Mouse (Mus musculus): ENCODE results near the gene Arl6ip5. TPM values are rescaled to one million over a fixed set of nuclear protein-coding genes. Genes with fewer than 3 reads are reported as not detected.

Gene Arl6ip5
- total RNA-seq, 2 experiments from 2014 or later = 79.0 to 91.6 TPM

- DNase-seq = no peak
These were observed 62.7 kb downstream of the Arl6ip5 start for GRCm38 (mm10) chr6:97273058-97273710.

GRCm38 (mm10) chr6:97273777-97274176 is 63.3 kb downstream of the Arl6ip5 start:
- no peak for DNase-seq

DNA sequence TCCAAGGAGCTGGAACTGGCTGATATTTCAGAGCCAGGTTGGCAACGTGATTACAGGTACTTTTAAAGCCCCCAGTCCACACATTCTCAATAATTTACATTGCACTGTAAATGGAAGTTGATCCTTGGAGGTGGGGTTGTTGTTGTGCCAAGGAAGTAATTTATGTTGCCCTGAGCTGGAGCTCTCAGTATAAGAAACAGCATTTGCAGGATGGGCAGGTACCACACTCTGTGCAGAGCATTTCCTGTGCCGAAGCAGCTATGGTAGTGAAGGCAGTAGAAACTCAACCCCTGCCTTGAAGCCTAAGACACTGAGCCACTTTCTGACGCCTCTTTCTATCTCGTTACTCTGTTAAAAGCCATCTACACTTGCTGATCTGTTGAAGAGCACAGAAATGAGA is 65.3 kb downstream of the Arl6ip5 start:
- DNase-seq = no peak

- DNase-seq = peak; percentile 53
These were observed 65.9 kb downstream of the Arl6ip5 start for GRCm38 (mm10) chr6:97276366-97276765.

GRCm38 (mm10) chr6:97276890-97277497 is 66.5 kb downstream of the Arl6ip5 start:
- no peak for DNase-seq

DNA sequence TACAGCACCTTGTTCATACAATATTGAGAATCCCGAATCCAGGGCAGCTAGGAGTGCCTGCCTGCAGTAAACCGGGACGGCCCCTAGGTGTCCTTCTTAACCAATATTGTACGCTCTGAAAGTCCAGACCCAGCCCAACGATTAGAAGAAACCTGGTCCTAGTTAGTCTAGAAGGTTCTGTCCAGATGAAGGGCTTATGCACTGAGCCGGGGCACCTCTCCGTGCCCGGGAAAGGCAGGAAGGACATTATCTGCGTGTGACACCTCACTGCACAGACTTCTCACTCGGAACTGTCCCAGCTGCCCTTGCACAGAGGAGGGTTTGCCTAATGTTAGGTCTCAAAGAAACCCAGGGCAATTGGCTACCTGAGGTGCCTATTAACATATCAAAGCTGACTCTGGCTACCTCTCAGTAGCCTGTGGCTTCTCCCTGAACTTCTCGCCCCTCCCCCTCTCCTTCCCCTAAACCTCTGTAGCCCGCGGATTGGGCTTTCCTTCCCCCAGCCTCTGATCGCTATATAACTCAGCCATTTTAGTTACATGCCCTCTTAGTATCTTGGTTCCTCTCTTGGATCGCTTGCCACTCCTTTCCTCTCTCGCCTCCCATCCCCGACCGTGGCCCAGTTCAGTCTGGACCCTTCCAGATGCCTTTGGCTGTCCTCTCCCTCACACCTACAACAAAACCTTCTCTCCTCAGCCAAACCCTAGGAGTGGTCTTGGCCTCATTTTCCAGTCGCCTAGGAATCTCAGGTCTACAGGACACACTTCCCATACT is 67.7 kb downstream of the Arl6ip5 start:
- DNase-seq = peak; percentile 84

DNA sequence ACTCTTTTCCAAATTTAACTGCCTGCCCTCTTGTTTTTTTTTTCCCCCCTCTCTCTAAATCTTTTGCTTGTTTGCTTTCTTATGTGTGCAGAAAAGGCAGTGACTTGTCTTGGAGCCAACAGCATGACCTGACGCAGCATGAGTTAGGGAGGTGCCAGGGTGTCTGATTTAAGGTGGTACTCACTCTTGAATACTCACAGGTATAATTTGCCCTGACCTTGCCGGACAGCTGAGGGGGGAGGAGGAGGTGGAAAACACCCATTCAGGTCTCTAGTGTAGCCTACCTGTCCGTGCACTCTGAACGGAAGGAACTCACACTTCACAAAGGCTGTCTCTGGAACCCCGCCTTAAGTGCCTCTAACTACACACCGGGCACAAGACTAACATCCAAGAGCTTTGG is 68.4 kb downstream of the Arl6ip5 start:
- DNase-seq = no peak

Other genes starting within 250 kb of the Arl6ip5 start
- gene Fam19a4, start 150.3 kb upstream of the Arl6ip5 start, total RNA-seq (2021) = under 1 TPM; 0.45 to 0.58 TPM
- 10 to 100 TPM; 34.2 to 49.2 TPM for gene Eogt, start 61.5 kb upstream of the Arl6ip5 start, total RNA-seq (2021)
- gene Tmf1, start 31.6 kb upstream of the Arl6ip5 start, total RNA-seq (2021) = 10 to 100 TPM; 37.0 to 43.5 TPM
- 10 to 100 TPM; 59.4 to 66.5 TPM for gene Uba3, start 5.0 kb upstream of the Arl6ip5 start, total RNA-seq (2021)
- 10 to 100 TPM in 1 of 2 experiments, 1 to 10 TPM in 1; 3.1 to 17.1 TPM for gene Lmod3, start 42.1 kb downstream of the Arl6ip5 start, total RNA-seq (2021)